Mouse (Mus musculus) kidney, postnatal 10 days (tissue): ENCODE results near the gene Mybpc1.
"Not testable (repeated sequence)": the region's sequence is repeated elsewhere in the genome, so short reads cannot be mapped to it uniquely, and the experiment has no call there.

Experiments
- DNase-seq: peaks from one replicate; pipeline ENCODE4 v3.0.0; 2021; ENCODE audit warnings: mixed read lengths

The Mybpc1 gene

DNA sequence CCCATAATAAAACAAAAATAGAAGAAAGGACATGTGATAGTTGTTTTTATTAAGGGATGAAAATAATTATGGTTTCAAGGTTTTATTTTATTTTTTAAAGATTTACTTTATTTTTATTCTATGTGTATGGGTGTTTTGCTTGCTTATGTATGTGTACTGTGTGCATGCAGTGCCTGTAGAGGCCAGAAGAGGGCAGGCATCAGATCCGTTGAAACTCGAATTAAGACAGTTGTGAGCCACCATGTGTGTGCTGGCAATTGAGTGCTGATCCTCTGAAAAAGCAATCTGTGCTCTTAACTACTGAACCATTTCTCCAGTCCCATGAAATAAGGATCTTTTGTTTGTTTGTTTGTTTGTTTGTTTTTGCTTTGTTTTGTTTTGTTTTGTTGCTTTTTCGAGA lies 54.7 kb downstream of the Mybpc1 start:
- DNase-seq = no peak

DNA sequence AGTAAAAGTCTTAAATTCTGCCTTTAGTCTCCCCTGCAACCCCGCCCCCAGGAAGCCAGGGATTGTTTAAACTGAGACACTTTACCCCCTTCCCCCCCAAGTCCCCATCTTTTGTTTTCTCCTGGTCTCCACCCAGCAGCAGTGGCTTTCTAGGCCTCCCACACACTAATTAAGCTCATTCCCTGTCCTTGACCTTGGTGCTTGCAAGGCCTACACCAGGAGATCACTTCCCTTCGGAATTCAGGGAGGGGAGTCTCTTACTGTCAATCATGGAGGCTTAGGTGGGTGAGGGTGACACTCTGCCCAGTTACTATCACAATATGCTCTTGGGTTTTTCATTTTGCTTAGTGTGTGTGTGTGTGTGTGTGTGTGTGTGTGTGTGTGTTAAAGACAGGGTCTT lies 57.3 kb downstream of the Mybpc1 start:
- DNase-seq = no peak

DNA sequence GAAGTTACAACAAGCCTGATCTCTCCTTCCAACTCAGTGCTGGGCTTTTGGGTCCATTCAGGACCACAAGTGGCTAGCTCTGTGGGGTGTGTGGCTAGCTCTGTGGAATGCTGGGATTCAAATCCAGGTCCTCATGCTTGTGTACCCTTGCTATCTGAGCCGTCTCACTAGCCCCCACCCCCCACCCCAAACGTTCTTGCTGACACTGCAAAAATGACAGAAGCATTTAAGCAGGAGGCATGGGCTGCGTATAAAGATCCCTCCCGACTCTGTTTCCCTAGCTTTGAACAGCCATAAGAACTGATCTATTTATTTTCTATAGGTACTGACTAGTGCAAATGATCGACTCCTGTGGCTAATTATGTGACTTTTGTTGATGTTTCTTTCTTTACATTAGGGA lies 74.3 kb downstream of the Mybpc1 start:
- no peak for DNase-seq

DNA sequence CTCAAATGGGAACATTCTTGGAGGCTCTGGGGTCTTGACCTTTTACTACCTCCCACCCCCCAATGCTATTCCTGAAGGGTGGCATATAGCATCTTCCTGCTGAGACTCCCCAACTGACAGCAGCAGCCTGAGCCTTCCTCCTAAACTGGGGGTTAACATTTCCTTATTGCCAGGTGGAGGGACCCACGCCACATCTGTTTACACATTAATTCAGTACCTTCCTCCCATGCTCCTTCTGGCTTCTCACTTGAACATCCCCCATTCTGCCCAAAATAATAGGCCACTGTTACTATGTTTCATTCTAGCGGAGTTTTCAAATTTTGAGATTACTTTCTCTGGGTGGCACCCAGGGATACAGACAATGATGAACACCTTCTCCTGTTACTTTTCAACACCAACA lies 80.9 kb downstream of the Mybpc1 start:
- no peak for DNase-seq

DNA sequence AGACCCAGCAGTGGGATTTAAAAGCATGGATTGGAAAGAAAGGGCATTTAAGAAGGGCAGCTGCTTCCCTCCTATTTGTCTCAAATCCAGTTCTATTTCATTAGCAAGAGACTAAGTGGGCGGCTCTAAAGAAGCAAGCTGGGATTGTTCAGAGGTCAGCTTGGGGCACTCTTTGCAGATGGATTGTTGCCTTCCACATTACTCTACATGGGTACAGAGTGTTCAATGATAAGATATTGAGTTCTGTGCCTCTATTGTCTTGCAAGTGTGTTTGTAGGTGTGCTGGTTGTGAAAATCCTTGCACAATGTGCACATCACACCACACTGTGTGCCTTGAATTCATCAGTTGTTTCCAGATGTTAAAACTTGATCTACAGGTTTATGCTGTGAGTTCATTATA lies 81.7 kb downstream of the Mybpc1 start:
- no peak for DNase-seq

DNA sequence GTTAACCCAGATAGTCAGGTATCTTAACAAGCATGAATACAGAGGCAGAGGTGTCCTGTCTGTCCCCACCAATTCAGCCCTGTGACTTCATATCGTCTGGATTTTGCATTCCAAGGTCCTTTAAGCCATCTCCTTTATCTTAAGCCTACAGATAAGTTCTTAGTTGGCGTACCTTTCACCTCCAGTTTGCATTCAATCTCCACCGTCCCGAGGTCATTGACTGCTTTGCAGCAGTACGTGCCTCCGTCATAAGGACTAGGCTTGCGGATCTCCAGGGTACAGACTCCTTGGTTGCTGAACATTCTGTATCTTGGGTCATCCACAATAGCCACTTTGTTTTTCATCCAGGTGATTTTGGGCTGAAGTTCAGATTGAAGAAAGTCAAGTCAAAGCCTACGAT lies 82.2 kb downstream of the Mybpc1 start:
- DNase-seq = no peak

DNA sequence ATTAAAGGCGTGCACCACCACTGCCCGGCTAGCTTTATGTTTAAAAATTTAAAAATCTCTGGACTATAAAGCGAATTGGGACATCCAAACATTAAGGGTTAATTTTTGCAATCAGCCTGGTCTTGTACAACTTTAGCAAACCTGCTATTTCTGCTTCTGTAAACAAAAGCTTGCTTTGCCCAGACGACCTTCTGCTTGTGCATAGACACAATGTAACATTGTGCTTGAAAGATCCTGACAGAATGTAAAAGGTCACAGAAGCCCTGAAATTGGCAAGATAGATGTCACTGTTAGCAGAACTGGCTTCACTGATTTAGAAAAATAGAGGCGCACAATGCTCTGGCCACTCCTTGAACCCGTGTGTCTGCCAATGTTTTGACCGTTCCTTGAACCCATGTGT lies 89.9 kb downstream of the Mybpc1 start:
- DNase-seq = not testable (repeated sequence)

DNA sequence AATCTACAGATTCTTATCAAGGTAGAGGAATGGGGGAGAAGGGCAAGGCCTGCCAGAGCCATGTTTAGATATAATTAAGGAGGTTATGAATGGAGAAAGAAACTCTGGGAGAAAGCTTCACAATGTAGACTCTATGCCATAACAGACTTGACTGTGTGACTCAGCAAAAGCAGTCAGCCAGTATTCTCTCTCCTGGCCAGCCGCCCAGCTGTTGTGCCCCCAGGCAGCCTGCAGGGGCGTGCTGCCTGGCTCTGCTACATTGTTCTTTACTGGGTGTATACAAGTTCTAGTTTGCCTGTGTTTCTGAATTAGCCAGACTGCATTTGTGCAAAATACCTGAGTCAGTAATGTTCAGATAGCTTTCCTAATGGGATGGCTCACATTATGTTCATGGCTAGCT lies 90.5 kb downstream of the Mybpc1 start:
- peak; percentile 78 for DNase-seq

DNA sequence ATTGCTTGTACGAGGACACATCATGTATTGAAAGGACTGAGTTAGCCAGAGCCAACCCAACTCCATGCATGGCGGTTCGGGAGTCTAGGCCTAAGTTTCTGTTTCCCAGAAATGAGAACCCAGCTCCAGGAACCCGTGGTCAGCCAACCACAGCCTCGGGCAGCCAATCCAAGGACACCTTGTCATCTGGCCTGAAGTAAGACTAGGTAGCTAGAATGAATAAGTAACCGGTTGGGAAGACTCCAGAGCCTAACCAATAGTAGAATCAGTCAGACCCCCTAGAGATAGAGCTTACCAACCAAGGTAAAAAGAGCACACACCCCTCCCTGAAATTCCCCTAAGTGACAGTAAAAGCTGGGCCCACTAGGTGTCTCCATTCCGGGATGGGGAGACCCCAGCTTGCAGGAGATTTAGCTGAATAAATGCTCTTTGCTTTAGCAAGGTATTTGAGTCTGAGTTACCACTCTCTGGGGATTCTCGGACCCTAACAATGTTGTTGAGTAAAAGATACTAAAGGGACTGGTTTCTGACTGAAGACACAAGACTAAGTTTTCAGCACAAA lies 91.3 kb downstream of the Mybpc1 start:
- peak; percentile 36 for DNase-seq

DNA sequence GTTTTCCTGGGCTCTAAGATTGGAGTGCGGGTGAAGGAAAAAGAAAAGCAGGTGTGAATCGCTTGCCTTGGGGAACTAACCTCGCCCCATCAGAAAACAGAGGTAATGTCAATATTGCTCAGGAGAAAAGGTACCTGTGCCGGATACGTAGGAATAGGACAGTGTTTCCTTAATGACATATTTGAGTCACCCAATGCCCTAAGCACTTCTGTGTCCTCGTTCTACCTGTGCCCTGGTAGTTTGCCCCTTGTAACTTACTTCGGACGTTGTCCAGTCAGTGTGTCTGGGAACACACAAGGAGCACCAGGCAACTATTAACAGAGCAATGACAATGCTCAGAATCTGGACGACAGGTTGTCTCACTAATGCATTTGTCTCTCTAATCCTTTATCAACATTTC lies 93.6 kb downstream of the Mybpc1 start:
- DNase-seq = no peak

DNA sequence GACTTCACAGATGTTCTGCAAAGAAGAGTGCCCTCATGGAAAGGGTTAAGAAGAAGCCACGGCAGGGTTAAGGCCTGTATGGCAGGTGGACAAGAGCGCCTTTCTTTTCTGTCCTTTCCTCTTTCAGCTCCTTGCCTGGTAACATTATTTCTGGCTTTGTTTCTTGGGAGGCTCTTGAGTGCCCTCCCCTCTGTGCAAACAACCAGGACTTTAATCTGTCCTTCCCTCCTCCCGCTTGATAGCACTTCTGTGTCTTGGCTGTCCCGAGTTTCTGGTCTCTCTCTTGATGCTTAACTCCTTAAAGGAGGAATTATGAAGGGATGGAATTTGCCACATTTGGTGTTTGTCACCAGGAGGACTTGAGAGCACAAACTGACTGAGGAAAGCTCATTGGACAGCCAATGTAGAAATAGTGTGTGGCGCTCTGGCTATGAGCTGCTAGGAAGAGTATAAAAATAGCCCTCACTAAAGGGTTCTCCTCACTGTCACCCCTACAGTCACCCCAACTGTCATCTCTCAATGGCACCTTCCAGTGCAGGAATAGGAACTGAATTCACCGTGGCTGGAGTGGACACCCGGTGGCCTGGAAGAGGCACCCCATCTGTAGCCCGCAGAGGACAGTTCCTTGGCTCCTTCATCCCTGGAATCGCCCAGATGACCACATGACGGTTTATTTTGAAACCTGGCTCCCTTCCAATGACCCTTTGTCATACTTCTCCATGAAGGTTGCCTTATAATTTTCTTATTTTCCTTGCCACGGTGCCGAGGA lies 94.3 kb downstream of the Mybpc1 start:
- peak; percentile 70 for DNase-seq

DNA sequence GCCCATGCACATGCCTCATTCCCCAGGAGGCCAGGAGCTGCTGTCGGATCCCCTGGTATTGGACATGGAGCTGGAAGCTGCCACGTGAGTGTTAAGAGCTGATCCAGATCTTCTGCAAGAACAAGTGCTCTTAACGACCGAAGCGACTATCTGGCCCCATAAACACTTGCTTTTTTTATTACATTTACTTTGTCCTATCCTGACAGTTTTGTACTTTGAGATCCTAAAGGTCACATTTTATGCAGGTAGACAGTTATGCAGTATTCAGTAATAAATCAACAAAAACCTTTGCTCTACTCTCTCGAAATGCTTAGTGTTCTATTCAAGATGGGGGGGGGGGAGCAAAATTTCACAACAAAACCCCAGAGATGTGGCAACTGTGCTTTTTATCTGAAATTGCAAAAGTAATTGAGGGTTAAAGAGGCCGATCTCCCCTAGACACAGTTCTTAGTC lies 97.2 kb downstream of the Mybpc1 start:
- peak; percentile 21 for DNase-seq

DNA sequence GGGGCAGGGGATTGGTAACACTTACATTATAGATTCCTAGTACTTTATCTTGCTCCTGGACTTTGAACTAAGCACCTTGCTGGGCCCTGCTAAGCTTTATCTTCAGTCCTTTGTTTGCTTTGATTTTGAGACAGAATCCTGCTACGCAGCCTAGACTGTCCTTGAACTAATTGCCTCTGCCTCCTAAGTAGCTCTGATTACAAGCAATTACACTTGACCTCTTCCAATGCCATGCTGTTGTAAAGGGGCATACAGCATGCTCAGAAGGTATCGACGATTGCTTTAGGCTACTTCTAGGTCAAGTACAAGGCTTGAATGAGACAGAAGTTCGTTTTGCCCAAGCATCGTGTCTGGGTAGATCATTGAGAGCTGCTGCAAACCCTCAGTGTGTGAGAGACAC lies 99.7 kb downstream of the Mybpc1 start:
- no peak for DNase-seq

DNA sequence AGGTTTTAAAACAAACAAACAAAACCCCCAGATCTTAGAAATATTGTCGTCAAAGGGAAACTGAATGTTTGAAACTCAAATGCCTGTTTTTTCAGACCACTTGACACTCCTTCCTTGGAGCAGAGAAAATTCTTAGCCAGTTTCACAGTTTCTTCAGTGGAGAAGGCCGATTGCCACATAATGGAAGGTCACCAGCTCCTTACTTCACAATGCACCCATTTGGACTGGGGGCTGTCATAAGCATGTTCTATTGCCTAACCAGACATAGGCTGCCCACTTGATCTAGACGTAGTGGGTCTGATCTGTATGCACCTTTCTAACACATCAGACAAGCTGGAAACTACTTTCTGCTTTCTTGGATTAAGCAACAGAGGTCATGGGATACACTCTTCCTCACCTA lies 100.5 kb downstream of the Mybpc1 start:
- no peak for DNase-seq

DNA sequence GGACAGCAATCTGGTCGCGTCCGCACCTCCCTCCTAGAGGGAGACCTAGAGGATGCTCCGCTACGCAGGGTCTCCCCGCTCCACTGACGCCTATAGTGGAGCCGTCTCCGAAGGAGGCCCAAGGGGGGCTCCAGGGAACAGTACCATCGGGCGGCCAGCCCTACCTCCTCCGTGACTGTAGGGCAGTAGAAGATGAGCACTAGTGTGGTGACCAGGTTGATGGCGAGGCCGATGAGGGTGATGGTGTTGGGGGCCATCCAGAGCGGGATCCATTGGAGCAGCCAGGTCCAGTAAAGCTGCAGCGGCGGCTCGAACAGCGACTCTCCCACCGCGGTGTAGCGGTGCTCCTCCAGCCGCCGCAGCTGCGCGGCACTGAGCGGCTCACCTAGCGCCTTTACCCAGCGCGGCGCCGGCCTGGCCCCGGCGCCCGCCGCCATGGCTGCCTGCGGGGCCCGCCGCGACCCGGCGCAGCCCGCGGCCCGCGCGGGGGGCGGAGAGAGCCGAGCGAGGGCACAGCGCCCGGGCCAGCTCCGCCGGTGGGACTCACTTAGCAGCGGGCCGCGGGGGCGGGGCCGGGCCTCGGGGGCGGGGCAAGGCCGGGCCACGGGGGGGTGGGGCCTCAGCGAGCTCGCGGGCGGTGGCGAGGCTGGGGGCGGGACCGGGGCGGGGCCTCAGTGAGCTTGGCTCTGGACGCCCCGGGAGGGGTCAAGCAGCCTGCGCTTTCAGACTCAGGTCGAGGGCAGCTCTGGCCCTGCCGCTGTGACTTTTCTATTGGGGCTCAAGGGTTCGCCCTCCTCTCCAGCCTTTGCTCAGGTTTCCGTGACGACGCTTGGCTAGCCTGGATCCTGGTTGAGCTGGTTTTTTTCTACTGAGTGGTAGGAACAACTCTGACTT lies 101.3 kb downstream of the Mybpc1 start, which contains the start of gene Chpt1:
Gene Chpt1, minus strand, starts transcription at position 653 of the 894 bp plus-strand sequence.
- DNase-seq = peak; percentile 96

DNA sequence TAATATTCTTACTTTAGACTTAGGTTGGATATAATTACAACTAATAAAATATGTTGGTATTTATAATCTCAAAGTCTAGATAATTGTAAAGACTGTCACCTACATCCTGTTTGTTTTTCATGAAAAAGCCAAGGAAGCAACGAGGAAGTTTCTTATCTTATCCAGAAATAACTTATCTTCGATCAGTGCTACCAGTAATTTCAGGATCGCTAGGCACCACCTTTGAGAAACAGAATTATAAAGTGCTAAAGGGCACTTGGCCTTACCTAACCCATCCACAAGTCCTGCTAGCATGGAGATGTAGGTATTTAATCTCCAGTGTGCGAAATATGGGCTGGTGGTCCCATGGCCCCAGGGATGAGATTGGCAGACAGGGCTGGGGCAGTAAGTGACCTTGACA lies 102.0 kb downstream of the Mybpc1 start:
- DNase-seq = no peak

DNA sequence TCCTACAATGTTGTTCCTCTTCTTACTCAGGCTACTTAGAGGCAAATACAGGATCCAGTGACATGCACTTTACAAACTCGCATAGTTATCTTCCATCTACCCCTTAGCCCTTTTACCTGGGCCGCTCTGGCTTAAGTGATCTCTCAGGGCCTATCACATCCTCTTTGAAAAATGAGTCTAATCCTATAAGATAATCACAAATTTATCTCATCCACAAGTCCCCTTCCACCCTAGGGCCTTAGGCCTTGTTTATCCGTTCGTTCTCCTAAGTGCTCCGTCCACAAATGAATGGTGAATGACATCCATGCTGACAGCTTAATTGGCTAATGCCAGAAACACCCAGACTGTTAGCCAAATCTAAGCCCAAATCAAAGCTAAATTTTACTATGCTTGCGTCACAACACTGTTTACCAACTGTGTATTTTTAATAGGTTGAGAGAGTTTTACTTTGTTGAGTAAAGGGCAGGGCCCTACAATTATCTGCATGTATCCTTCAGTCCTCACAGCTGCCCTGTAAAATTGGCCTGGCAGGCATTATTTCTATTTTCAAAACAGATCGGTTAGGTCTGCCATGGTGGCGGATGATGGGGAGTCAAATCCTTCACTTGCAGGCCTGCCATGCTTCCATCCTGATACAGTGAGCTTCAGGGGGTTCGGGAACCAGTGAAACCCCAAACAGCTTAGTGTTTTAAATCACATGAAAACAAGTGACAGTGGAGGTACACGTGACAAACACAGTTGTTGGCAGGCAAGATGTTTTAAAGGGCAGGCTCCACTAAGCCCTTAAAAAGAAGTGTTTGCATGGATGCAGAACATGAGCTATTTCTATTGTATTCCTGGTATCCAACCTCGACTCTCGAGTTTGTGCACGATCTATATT lies 102.8 kb downstream of the Mybpc1 start:
- no peak for DNase-seq

DNA sequence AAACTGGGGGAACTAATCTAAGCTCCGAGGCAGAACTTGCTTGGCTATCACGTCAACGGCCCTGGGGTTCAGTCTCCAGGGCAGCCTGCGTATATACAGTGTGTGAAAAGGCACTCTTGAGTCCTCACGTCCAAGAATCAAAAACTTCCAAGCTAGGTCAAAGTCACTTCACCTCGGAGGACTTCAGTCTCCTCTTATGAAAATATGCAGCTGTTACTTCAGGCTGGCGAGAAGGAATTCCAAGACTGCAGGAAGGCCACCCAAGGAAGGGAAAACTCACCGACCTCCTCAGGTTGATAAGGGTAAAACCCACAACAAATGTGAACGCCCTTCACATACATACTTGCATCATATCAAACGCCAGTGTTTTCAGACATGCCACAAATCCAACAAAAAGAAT lies 103.6 kb downstream of the Mybpc1 start:
- peak; percentile 22 for DNase-seq

DNA sequence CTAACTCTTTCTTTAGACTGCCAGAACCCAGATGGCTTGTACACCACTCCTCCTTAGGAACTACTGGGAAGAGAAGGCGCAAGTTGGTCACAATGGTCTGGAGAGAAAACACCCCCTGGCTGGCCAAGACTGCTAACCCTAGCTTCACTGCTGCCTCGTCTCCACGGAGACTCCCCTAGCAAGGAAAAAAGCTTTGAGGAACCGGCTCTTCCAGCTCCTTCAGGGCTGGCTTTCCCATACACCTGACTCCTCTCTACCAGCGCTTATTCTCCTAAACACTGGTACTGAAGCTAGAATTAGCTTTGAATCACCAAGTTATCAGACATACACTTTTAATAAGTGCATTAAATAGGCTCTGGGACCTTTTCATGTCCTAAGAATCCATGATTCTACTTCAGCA lies 105.0 kb downstream of the Mybpc1 start:
- no peak for DNase-seq

DNA sequence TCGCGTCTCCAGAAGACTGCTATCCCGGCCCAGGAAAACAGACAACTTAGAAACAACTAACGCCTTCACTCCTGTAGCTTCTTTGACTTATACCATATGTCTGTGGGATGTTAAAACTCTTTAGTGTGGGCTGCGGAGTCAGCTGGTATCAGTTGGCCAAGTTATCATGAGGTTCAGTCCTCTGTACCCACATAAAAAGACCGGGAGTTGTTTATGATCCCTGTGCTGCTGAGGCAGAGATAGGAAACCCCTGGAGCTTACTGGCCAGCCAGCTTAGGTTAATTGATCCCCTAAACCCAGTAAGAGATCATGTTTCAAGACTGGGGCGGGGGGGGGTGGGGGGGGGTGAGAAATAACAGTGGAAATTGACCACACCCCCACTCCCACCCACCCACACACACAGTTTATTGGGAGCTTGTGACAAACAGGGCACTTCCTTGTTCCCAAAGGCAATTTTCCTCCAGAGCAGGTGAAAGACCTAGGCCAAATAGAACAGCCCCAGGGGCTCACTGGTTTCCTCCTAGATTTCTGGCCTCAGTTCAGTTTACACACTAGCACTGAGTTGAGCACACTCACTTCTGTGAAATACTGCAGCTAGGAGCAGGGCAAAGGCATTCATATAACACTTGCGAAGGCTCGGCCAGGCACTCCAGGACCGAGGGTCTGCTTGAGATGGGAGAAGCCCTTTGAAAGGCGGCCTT lies 107.9 kb downstream of the Mybpc1 start:
- no peak for DNase-seq

DNA sequence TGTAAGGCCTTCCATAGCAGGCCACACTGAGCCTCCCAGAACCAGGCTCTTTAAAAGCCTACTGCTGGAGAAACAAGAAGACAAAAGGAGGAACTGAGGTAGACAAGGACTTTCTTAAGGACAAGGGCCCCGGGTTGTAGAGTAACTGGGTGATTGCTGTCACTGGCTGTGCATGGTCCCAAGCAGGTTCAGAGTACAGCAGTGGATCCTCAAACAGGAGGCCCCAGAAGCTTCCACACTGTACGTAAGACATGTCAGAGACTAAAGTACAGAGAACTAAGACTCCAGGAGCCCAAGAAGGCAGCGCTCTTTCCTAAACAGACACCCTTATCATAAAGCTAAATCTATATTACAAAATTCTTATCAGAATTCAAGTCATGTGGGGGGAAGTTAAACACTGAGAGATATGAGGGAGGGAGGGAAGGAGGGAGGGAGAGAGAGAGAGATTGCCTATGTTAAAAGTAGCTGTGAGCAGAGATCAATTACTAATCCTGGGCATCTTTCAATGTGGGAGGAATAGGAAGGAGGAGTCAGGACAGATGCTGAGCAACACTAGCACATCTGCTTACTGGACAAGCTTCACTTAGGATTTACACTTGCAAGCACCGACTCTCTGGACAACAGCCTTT lies 109.9 kb downstream of the Mybpc1 start:
- DNase-seq = no peak

DNA sequence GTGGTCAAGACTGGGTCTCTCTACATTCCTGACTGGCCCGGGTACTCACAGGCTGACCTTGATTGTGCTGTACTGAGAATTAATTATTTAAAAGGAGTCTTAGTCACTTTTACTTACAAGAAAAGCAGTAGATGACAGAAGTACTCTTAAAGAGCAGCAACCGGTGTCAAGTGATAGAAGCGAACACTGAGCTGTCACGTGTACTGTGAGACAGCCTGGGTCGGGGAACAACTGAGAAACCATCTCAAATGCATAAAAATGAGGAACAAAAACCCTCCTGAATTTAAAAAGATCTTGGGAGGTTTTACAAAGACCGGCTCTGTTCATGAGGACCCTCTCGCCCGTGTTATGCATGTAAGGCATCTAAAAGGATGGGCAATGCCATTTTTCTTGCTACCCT lies 112.3 kb downstream of the Mybpc1 start:
- DNase-seq = no peak
